Mouse (Mus musculus) liver, embryonic 14.5 days (tissue): ENCODE data around the gene Tssk6.

Experiments used
- CTCF ChIP-seq: IDR thresholded peaks from 2 replicates; pipeline ENCODE4 v1.5.1; 2016; ENCODE audit warnings: antibody characterized with exemption, low read depth, control low read depth
- EP300 ChIP-seq: IDR thresholded peaks from 2 replicates; pipeline ENCODE4 v1.6.1; 2016; ENCODE audit warnings: antibody characterized with exemption, low read depth

- TF ChIP-seq EP300 (no peak), CTCF (no peak)
Observed at GRCm38 (mm10) chr8:69934582-69934981, 32.6 kb downstream of the Tssk6 start.
